Mouse (Mus musculus) liver, embryonic 14.5 days (tissue): ENCODE data around the gene Prr29.

ENCODE experiments used
- CTCF ChIP-seq: IDR thresholded peaks from 2 replicates; pipeline ENCODE4 v1.5.1; 2016; ENCODE audit warnings: antibody characterized with exemption, low read depth, control low read depth
- EP300 ChIP-seq: IDR thresholded peaks from 2 replicates; pipeline ENCODE4 v1.6.1; 2016; ENCODE audit warnings: antibody characterized with exemption, low read depth

- TF ChIP-seq EP300 = no peak
- no peak for TF ChIP-seq CTCF
These were observed 47.5 kb upstream of the Prr29 start for GRCm38 (mm10) chr11:106317801-106318200.
